Mouse (Mus musculus): ENCODE measurements around the gene Nufip2.

GRCm38 (mm10) chr11:77705920-77706319, 20.0 kb downstream of the Nufip2 start:
- TF ChIP-seq CTCF (IDR thresholded peaks at IDR 0.05; ENCODE audit: low read depth) (no peak), EP300 (IDR thresholded peaks at IDR 0.05; ENCODE audit: low read depth) (no peak)

All from liver, embryonic 14.5 days (tissue).